Mouse (Mus musculus): ENCODE data around the gene Capn11. TPM values are rescaled to one million over a fixed set of nuclear protein-coding genes. Genes with fewer than 3 reads are reported as not detected.
A peak's percentile ranks its signal among the peaks of the same experiment; 100 is the strongest.

Gene Capn11
- total RNA-seq (2022), result 1 to 10 TPM in 1 of 4 experiments, under 1 TPM in 3; 0.22 to 1.1 (median 0.41) TPM

GRCm38 (mm10) chr17:45659225-45659624, at the start of gene Capn11:
Gene Capn11 (minus strand): TSS chr17:45659325.
- DNase-seq (ENCODE audit: low spot score in 2 of 2), result no peak

DNA sequence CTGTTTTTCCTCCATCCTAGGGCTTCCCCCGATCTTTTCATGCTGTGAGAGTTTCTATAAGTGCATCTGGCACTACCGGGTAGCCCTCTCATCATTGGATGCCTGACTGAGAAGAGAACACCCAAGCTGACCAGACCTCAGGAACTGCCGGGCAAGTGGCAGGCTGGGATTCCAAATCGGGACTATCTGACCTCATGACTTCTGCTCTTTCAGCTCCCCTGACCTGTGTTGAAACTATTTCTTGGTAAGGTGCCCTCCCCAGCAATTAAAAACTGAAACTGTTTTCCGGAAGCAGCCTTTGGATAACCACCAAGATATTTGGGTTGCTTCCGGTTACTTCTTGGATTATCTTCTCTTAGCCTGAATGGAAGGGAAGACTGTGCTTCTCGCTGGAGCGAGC, 49.1 kb upstream of the Capn11 start:
- DNase-seq (ENCODE audit: low spot score in 2 of 2), result no peak

- DNase-seq (ENCODE audit: low spot score in 2 of 2), result no peak
Observed at GRCm38 (mm10) chr17:45707376-45707775, 48.3 kb upstream of the Capn11 start.

GRCm38 (mm10) chr17:45706796-45707195, 47.7 kb upstream of the Capn11 start:
- no peak for DNase-seq (ENCODE audit: low spot score in 2 of 2)

GRCm38 (mm10) chr17:45703187-45703586, 44.1 kb upstream of the Capn11 start:
- DNase-seq (ENCODE audit: low spot score in 2 of 2), result no peak

- no peak for DNase-seq (ENCODE audit: low spot score in 2 of 2)
Observed at GRCm38 (mm10) chr17:45702254-45702653, 43.1 kb upstream of the Capn11 start.

- DNase-seq (ENCODE audit: low spot score in 2 of 2), result no peak
Observed at GRCm38 (mm10) chr17:45701236-45701591, 42.1 kb upstream of the Capn11 start.

GRCm38 (mm10) chr17:45700496-45701235, 41.5 kb upstream of the Capn11 start:
- DNase-seq (ENCODE audit: low spot score in 2 of 2), result no peak

DNA sequence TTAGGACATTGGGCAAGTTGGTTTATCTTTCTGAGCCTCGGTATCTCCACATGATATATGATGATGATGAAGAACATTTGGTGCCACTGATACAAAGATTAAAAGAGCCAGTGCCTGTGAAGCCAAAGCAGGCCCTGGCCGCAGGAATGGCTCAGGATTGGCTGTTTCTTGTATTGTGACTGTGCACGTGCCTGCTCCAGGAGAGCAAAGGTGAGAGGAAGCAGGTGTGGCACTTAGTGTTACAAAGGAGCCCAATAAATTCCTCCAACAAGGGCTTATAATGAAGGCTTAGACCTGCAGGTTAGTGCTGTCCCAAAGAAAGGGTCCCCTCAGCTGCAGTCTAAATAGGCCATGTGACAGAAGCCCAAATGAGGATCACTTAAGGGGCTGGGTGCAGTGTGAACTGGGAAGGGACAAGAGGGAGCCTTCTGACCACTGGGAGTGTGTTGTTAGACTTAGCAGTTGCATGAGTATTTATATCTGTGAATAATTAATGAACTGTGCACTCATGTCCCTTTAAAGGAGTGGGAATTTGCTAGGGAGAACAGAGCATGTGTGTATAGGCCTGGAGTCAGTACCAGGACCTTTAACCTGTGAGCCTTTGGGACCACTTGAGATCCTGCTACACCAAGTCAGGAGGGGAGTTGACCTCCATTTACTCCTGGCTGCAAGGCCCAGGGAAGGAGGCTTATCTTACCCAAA, 40.1 kb upstream of the Capn11 start:
- DNase-seq (ENCODE audit: low spot score in 2 of 2), result no peak

GRCm38 (mm10) chr17:45698368-45698767, 39.2 kb upstream of the Capn11 start:
- DNase-seq (ENCODE audit: low spot score in 2 of 2), result no peak

DNA sequence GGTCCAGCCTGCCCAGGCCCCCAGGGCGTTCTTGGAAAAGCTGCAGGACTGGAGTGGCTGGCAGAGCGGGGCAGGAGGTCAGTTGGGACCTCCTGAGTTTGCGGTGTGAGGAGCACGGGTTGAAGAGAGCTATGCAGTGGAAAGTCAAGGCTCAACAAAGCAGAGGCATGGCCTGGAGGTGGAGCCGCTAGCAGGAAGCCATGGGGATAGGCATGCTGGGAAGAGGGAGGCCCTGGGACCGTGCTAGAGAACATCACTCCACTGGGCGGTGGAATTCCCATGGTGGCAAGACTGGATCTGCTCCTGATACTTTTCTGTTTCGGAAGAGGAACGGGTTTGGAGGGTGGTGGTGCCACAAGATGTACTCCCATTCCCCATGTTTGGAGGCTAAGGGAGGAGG, 37.9 kb upstream of the Capn11 start:
- DNase-seq (ENCODE audit: low spot score in 2 of 2), result no peak

- DNase-seq (ENCODE audit: low spot score in 2 of 2), result no peak
Observed at GRCm38 (mm10) chr17:45695227-45696120, 36.3 kb upstream of the Capn11 start.

GRCm38 (mm10) chr17:45693812-45694565, 34.9 kb upstream of the Capn11 start:
- no peak for DNase-seq (ENCODE audit: low spot score in 2 of 2)

DNA sequence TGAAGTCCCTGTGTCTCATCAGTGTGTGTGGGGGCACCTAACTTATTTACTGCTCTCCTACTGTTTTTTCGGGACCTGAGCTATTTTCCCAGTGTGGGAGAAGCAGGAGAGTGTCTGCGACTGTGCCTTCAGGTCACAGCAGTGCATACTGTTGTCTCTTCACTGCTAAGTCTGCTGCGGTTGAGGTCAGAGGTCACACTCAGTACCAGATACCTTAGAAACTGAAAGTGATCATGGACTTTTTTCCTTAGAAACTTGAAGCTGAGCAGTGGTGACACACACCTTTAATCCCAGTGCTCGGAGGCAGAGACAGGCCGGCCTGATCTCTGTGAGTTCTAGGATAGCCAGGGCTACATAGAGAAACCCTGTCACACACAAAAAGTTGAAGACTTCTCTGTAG, 33.0 kb upstream of the Capn11 start:
- no peak for DNase-seq (ENCODE audit: low spot score in 2 of 2)

DNA sequence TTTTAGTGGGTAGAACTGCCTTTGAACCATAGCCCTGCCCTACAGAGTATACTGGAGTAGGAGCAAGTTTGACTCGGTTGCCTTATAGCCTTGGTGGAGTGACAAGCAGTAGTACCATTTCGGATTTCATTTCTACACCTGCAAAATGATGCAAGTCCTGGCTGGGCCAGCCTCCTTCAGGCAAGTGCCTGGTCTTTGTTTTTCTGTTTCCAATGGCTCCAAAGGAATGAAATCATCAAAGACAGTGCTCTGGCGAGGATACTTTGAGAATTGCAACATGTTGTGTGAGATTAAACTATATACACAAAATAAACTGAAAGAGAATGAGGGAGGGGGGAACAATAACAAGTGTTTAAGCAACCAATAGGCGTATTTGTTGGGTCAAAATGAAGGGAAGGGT, 30.9 kb upstream of the Capn11 start:
- DNase-seq (ENCODE audit: low spot score in 2 of 2), result no peak

DNA sequence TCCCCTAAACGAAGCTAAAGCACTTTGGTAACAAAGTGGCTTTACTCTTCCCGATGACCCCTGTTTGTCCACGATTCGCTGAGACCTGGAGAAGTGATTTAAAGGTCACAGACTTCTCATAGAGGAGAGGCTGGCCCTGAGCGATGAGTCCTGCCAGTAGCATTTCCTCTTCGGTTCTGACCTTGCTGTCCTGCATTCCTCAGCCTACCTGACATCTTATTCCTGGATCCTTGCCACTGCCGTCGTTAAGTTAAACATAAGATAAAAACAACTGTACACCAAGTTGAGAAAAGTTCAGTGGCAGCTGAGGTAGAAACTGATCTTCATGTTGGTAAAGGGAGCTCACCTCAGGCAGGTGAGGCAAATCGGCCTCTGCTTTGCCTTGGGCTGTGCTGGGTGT, 30.0 kb upstream of the Capn11 start:
- DNase-seq (ENCODE audit: low spot score in 2 of 2), result no peak

DNA sequence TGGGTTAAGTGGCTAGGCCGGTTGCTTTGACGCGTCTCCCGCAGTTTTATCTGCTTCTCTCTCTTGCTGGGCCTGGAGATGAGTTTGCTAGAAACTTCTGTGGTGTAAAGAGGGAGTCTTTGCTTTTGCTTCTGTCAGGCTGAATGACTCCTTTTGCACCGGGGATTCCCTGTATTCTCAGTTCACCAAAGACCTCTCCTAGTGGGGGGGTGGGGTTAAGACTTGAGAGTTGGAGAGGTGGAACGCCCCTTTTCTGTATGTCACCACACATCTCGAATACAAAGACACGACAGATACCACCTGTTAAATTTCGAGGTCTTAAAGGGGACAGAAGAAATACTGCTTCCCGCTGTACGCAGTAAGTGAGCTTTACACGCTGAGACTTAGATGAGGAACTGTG, 27.6 kb upstream of the Capn11 start, which contains the start of gene Tmem63b:
Gene Tmem63b (minus strand): TSS at position 190 of the 400 bp plus-strand sequence.
- DNase-seq (ENCODE audit: low spot score in 2 of 2), result no peak

DNA sequence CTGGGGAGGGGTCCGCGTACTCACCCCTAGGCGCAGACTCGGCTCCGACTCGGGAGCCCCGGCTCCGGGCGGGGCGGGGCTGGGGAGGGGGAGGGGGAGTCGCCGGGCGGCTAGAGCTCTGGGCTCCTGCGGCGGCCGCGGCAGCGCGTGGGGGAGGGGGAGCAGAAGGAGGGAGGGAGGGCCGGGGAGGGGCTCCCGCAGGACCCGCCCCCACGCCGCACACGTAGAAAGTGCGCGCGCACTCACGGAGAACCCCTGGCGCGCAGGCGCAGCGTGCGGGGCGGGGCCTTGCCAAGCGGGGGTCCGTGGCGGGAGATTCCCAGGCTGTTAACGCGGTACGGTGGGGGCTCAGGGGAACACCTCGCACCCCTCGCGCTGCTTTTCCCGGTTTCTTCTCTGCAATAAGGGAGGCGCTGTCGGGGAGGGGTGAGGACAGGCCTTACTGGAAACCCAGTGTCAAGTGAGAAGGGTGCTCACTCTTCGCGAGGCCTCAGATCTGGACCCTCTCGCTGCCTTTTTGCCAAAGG, 27.0 kb upstream of the Capn11 start, which contains the start of gene Mrpl14:
Gene Mrpl14 (plus strand): TSS at position 230 of the 527 bp plus-strand sequence.
- DNase-seq (ENCODE audit: low spot score in 2 of 2), result peak; percentile 76 to 85

DNA sequence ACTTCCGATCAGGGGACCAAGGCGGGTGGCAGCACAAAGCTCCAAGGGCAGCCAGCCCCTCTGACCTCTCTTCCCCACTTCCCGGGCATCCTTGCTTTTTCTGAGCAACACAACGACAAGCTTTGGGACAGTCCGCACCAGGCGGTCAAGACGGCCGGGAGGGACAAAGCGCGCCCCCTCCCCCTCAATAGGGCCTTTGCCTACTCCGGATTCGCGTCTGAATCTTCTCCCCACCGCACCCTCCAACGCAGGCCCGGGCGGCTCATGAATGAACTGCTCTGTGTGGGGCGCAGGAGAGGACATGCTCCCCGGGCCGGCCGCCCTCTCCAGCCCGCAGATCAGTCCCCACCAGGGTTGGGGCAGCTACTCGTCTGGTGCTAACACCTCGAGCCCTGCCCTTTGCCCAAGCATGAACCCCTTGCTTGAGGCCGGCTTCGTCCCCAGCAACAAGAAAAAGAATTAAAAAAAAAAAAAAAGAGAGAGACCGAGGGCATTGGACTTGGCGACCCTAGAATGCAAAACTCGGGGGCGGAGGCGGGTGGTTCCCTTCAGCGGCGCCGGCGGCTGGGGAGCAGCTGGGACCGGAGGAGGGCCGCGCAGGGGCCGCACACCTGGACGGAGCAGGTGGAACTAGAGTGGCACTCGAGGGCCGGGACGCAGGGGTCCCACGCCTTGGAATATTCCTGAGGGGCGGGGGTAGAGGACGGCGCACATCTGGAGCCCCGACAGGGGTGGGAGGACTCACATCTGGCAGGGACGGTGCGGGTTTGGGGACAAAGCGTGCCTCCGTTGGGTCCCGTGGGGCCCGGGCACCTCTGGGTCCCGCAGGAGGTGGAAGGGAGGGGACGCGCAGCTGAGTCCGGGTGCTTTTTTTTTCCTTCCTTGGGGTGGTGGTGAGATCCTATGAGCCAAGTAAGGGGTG, 26.3 kb upstream of the Capn11 start:
- peak in 1 of 2 experiments; percentile 50 for DNase-seq (ENCODE audit: low spot score in 2 of 2)

DNA sequence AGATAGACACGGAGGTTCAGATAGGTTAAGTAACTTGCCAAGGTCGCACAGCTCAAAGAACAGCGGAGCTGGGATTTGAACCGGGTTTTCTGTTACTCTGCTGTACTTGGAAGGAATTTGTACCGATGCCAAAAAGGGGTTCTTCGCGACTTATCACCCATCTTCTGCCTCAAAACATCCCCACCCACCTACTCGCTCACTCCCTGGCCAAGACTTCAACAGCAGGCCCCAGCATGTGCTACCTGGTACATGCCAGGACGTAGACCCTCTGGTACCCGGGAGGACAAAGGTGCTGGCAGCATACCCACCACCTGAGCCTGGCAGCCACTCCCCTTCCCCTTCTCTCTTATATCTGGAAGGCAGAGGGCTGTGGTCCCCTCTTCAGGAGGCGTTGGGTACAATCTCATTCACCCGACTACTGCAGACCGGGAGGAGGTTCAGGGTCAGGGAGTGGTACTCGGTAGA, 25.6 kb upstream of the Capn11 start:
- DNase-seq (ENCODE audit: low spot score in 2 of 2), result no peak

All from layer of hippocampus, adult 8-10 months (tissue).